Mouse (Mus musculus): Measurements from ENCODE around the gene Hunk. TPM values are rescaled to one million over a fixed set of nuclear protein-coding genes. Genes with fewer than 3 reads are reported as not detected.

The Hunk gene
- polyA plus RNA-seq, 1 experiment from 2014 or later: 12.7 TPM

GRCm38 (mm10) chr16:90423898-90424297, 38.1 kb downstream of the Hunk start:
- H3K4me1 ChIP-seq (replicated peaks): peaks cover 57% of the 10 kb centered on the region
- DNase-seq (ENCODE audit: low spot score): no peak
- no peak overlapping the region for H3K4me3 ChIP-seq
- 55% methylated on average over 3 of the region's 3 CpGs for WGBS
- H3K9me3 ChIP-seq: no peaks in the 10 kb centered on the region
- peaks cover 25% of the 10 kb centered on the region for H3K36me3 ChIP-seq
- peak overlapping the region; percentile 64 for H3K27ac ChIP-seq
- no peaks in the 10 kb centered on the region for H3K27me3 ChIP-seq (ENCODE audit: insufficient read depth, poor library complexity, severe bottlenecking)

DNA sequence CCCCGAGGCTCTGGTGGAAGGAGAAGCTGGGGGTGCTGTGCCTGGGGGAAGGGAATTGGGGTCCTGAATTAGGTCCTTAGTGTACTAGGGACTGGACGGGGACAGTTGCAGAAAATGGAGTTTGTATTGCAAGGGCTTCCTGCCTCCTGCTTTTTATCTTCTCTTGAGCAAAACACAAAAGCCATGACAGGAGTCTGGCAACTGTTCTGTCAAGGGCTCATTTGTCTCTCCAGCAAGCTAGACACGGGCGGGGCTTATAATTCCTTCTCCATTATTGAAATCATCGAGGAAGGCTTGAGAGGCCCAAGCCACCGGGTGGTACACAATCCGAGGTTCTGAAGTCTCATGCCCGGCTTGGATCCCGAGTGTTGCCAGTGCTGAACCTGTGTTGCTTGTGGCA, 38.6 kb downstream of the Hunk start:
- Histone ChIP-seq H3K4me3 (no peak overlapping the region), H3K36me3 (peaks cover 27% of the 10 kb centered on the region), H3K9me3 (no peaks in the 10 kb centered on the region), H3K27ac (peak overlapping the region; percentile 64), H3K27me3 (ENCODE audit: insufficient read depth, poor library complexity, severe bottlenecking) (no peaks in the 10 kb centered on the region), H3K4me1 (replicated peaks) (peaks cover 56% of the 10 kb centered on the region)
- no peak for DNase-seq (ENCODE audit: low spot score)
- 69% methylated on average over 9 of the region's 9 CpGs for WGBS

- no peak overlapping the region for H3K4me3 ChIP-seq
- 93% methylated on average over 5 of the region's 5 CpGs for WGBS
- DNase-seq (ENCODE audit: low spot score): no peak
- H3K27me3 ChIP-seq (ENCODE audit: insufficient read depth, poor library complexity, severe bottlenecking): no peaks in the 10 kb centered on the region
- H3K9me3 ChIP-seq: no peaks in the 10 kb centered on the region
- H3K27ac ChIP-seq: no peak overlapping the region
- peaks cover 35% of the 10 kb centered on the region for H3K36me3 ChIP-seq
- peaks cover 46% of the 10 kb centered on the region for H3K4me1 ChIP-seq (replicated peaks)
Observed at GRCm38 (mm10) chr16:90426234-90426633, 40.4 kb downstream of the Hunk start.

DNA sequence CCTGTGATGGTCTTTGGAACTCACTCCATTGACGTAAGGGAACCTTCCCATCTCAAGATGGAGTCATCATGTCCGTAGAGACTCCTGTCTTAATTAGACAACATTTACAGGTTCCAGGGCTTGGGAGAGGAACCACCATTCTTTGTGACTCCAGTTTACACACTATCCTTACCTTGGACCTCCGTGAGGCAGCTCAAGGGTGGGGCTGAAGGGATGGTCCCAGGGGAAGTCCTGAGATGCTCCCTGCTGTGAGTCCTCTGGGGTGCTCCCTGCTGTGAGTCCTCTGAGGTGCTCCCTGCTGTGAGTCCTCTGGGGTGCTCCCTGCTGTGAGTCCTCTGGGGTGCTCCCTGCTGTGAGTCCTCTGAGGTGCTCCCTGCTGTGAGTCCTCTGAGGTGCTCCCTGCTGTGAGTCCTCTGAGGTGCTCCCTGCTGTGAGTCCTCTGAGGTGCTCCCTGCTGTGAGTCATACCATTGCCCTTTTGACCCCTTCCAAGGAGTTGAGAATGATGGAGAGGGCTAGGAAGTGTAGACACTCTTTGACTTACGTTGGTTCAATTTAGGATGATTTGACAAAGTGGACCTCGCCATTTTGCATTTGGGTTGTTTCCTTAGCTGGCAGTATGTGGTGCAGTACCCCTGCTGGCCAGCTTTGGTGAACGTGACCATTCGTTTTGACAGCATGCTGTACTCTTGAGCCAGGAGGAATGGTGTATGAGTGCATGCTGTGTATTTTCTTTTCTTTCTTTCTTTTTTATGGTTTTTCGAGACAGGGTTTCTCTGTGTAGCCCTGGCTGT, 42.2 kb downstream of the Hunk start:
- H3K27me3 ChIP-seq (ENCODE audit: insufficient read depth, poor library complexity, severe bottlenecking): no peaks in the 10 kb centered on the region
- DNase-seq (ENCODE audit: low spot score): no peak
- WGBS: 94% methylated on average over 8 of the region's 8 CpGs
- H3K36me3 ChIP-seq: peaks cover 53% of the 10 kb centered on the region
- peaks cover 31% of the 10 kb centered on the region for H3K4me1 ChIP-seq (replicated peaks)
- H3K9me3 ChIP-seq: peaks cover 6% of the 10 kb centered on the region; the same call in 1 of the 2 replicates
- H3K4me3 ChIP-seq: no peak overlapping the region
- no peak overlapping the region for H3K27ac ChIP-seq

- no peak overlapping the region for H3K27ac ChIP-seq
- no peak overlapping the region for H3K4me3 ChIP-seq
- H3K36me3 ChIP-seq: peaks cover 59% of the 10 kb centered on the region
- no peaks in the 10 kb centered on the region for H3K27me3 ChIP-seq (ENCODE audit: insufficient read depth, poor library complexity, severe bottlenecking)
- no peak for DNase-seq (ENCODE audit: low spot score)
- peaks cover 41% of the 10 kb centered on the region for H3K4me1 ChIP-seq (replicated peaks)
- H3K9me3 ChIP-seq: peaks cover 12% of the 10 kb centered on the region; the same call in 1 of the 2 replicates
- 97% methylated on average over 12 of the region's 12 CpGs for WGBS
Observed at GRCm38 (mm10) chr16:90433551-90433950, 47.7 kb downstream of the Hunk start.

DNA sequence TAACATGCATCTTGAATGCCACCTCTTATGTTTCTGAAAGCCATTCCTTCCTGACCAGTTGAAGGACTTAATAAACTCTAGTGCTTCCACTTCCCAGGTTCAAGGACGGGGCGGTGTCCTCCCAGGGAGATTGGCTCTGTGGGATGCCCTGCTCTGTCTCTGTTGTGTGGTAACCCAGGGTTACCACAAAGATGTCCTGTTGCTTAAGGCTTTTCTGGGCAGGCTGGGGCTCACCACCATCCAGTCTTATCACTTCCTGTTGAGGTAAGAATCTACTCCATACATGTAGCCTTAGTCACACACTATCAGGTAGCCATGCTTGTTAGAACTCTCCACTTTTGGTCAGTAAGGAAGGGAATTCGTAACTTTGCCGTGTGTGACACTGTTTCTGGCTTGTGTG, 49.4 kb downstream of the Hunk start:
- Histone ChIP-seq H3K27me3 (ENCODE audit: insufficient read depth, poor library complexity, severe bottlenecking) (no peaks in the 10 kb centered on the region), H3K4me3 (no peak overlapping the region), H3K9me3 (peaks cover 12% of the 10 kb centered on the region; the same call in 1 of the 2 replicates), H3K4me1 (replicated peaks) (peaks cover 39% of the 10 kb centered on the region), H3K27ac (peak overlapping the region; percentile 57), H3K36me3 (peaks cover 64% of the 10 kb centered on the region)
- no peak for DNase-seq (ENCODE audit: low spot score)
- WGBS: 62% methylated on average over 4 of the region's 4 CpGs

- peaks cover 12% of the 10 kb centered on the region; the same call in 1 of the 2 replicates for H3K9me3 ChIP-seq
- peaks cover 41% of the 10 kb centered on the region for H3K4me1 ChIP-seq (replicated peaks)
- 27% methylated on average over 5 of the region's 5 CpGs for WGBS
- DNase-seq (ENCODE audit: low spot score): peak; percentile 40
- no peak overlapping the region for H3K4me3 ChIP-seq
- no peaks in the 10 kb centered on the region for H3K27me3 ChIP-seq (ENCODE audit: insufficient read depth, poor library complexity, severe bottlenecking)
- peaks cover 64% of the 10 kb centered on the region for H3K36me3 ChIP-seq
- peak overlapping the region; percentile 41; the same call in 1 of the 2 replicates for H3K27ac ChIP-seq
Observed at GRCm38 (mm10) chr16:90437276-90437675, 51.5 kb downstream of the Hunk start.

DNA sequence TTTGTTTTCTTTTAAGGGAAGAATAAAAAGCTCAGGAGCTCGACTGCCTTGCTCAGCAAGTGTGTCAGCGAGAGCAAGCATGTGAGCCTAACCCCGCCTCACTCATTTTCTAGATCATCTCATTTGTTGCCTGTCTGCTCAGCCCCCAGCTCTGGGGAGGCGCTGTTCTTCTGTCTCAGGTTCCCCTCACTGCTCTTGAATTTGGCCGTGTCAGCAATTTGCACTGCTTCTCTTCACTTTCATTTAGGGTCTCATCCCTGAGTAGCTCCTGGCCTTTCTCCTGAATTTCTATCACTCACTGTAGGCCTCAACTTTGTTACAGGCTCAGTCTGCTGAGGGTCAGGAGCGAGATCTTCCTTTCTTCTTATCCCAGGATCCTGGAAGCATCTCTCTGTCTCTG, 53.7 kb downstream of the Hunk start:
- Histone ChIP-seq H3K4me3 (no peak overlapping the region), H3K36me3 (peaks cover 55% of the 10 kb centered on the region), H3K4me1 (replicated peaks) (peaks cover 43% of the 10 kb centered on the region), H3K9me3 (no peaks in the 10 kb centered on the region), H3K27ac (no peak overlapping the region), H3K27me3 (ENCODE audit: insufficient read depth, poor library complexity, severe bottlenecking) (no peaks in the 10 kb centered on the region)
- no peak for DNase-seq (ENCODE audit: low spot score)
- 82% methylated on average over 6 of the region's 6 CpGs for WGBS

GRCm38 (mm10) chr16:90440654-90441053, 54.8 kb downstream of the Hunk start:
- 43% methylated on average over 10 of the region's 10 CpGs for WGBS

GRCm38 (mm10) chr16:90442991-90443390, 57.2 kb downstream of the Hunk start:
- Histone ChIP-seq H3K4me3 (no peak overlapping the region), H3K9me3 (no peaks in the 10 kb centered on the region), H3K27me3 (ENCODE audit: insufficient read depth, poor library complexity, severe bottlenecking) (no peaks in the 10 kb centered on the region), H3K4me1 (replicated peaks) (peaks cover 11% of the 10 kb centered on the region), H3K27ac (no peak overlapping the region), H3K36me3 (peaks cover 63% of the 10 kb centered on the region)
- 82% methylated on average over 6 of the region's 6 CpGs for WGBS
- no peak for DNase-seq (ENCODE audit: low spot score)

More at GRCm38 (mm10) chr16:90440654-90441053, 54.8 kb downstream of the Hunk start:
- peak overlapping the region; percentile 54 for H3K27ac ChIP-seq
- H3K27me3 ChIP-seq (ENCODE audit: insufficient read depth, poor library complexity, severe bottlenecking): no peaks in the 10 kb centered on the region
- peaks cover 33% of the 10 kb centered on the region for H3K4me1 ChIP-seq (replicated peaks)
- H3K9me3 ChIP-seq: no peaks in the 10 kb centered on the region
- peaks cover 52% of the 10 kb centered on the region for H3K36me3 ChIP-seq
- H3K4me3 ChIP-seq: no peak overlapping the region
- peak; percentile 41 for DNase-seq (ENCODE audit: low spot score)

DNA sequence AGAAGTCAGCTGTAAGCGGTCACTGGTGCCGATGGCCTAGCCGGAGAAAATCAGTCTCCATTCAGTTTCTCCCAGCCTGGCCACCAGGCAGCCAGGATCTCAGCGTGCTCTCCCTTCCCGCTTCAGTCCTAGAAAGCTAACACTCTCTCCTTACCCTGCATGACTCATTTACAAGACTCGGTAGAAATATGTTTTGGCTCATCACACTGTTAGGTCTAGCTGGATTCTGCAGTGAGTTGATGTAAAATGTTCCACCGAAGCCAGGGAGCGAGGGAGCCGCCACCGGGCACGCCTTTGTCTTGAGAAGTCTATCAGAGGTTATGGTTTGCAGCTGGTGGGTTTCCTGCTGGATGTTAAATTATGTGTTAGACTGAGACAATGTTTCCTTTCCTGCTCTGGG, 67.4 kb downstream of the Hunk start:
- peaks cover 34% of the 10 kb centered on the region for H3K4me1 ChIP-seq (replicated peaks)
- no peaks in the 10 kb centered on the region for H3K9me3 ChIP-seq
- H3K4me3 ChIP-seq: no peak overlapping the region
- H3K36me3 ChIP-seq: peaks cover 64% of the 10 kb centered on the region
- 75% methylated on average over 11 of the region's 11 CpGs for whole genome bisulfite sequencing
- H3K27me3 ChIP-seq (ENCODE audit: insufficient read depth, poor library complexity, severe bottlenecking): no peaks in the 10 kb centered on the region
- peak overlapping the region; percentile 26; the same call in 1 of the 2 replicates for H3K27ac ChIP-seq
- no peak for DNase-seq (ENCODE audit: low spot score)

DNA sequence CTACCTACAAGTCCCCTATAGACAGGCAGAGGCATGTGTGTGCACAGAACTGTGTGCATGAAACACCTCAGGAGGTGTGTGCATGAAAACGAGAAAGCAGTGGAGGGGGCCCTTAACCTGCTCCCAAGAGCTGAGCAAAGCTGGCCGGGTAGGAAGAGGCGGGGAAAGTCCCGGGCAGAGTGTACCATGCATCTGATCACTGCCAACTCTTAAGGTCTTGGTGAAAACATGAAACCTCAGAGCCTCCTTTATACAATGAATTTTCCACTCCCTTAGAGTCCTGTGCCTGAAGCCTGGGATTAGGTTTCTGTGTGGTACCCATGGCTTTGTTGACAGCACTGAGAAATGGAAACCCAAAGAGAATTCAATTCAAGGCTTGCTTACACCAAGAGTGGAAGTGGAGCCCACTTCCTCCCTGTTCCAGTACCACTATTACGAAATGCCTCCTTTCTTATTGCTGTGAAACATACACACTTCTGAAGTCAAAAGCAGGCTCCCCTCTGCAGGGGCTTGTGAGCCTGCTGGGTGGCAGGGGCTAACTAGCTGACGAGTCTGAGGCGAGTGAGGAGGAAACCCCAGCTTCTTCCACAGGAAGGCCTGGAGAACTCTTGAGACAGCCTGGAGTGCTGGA, 70.8 kb downstream of the Hunk start:
- no peak overlapping the region for H3K4me3 ChIP-seq
- no peak overlapping the region for H3K27ac ChIP-seq
- H3K9me3 ChIP-seq: no peaks in the 10 kb centered on the region
- no peaks in the 10 kb centered on the region for H3K27me3 ChIP-seq (ENCODE audit: insufficient read depth, poor library complexity, severe bottlenecking)
- peaks cover 46% of the 10 kb centered on the region for H3K4me1 ChIP-seq (replicated peaks)
- WGBS: 84% methylated on average over 7 of the region's 7 CpGs
- no peak for DNase-seq (ENCODE audit: low spot score)
- H3K36me3 ChIP-seq: peaks cover 62% of the 10 kb centered on the region

Measured in hindbrain, embryonic 10.5 days (tissue).